Mouse (Mus musculus) bone marrow, adult 2 months (tissue): Measurements from ENCODE around the gene Fgf22.

Experiments
- CTCF ChIP-seq: fragments of 200-500 bp; IDR thresholded peaks from 2 replicates; pipeline ENCODE4 v1.5.1; 2011; ENCODE audit warnings: low read length, control low read depth; ENCODE audit not compliant: control insufficient read depth, insufficient read depth
- POLR2A ChIP-seq: fragments of 200-500 bp; IDR thresholded peaks from 2 replicates; pipeline ENCODE4 v1.6.1; 2011; ENCODE audit warnings: low read depth, mild to moderate bottlenecking, control low read depth, low read length, borderline replicate concordance; ENCODE audit not compliant: control insufficient read depth

- TF ChIP-seq CTCF, result no peak
- TF ChIP-seq POLR2A, result no peak
Measured at GRCm38 (mm10) chr10:79797326-79797725, 42.5 kb downstream of the Fgf22 start.
